Mouse (Mus musculus): ENCODE measurements around the gene Tnfsf11. TPM values are rescaled to one million over a fixed set of nuclear protein-coding genes. Genes with fewer than 3 reads are reported as not detected.
A peak's percentile ranks its signal among the peaks of the same experiment; 100 is the strongest.

Gene Tnfsf11
- polyA plus RNA-seq, 1 experiment from 2014 or later, result not detected

DNA sequence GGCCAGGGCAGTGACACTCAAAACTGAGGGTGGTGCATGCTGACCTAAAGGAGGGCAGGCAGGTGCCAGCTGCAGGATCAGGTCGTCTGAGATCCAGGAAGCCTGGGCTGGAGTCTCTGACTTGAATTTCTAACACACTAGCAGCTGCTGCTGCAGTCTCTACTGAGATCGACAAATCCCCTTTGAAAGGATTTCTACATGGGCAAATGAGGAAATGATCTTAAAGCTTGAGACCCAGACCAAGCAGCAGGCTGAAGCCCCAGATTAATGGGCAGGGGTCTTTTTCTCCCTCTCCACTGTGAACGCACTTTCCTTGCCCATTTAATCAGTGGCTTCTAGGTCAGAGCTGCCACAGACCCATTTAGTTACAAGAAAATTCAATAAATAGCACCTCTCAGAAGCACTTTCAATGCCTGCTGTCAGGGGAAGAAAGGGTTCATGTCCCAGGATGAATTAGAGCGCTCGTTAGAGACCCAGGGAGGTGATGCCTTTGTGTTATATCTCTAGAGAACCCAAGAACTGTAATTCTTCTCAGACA, 21.8 kb downstream of the Tnfsf11 start:
- no peaks in the 10 kb centered on the region for H3K36me3 ChIP-seq
- no peak for ATAC-seq (ENCODE audit: low read depth)
- H3K9me3 ChIP-seq, result no peaks in the 10 kb centered on the region
- no peak overlapping the region for H3K4me3 ChIP-seq
- 0 out of 2 replicates have a peak, but pooled peaks cover 2% of the 10 kb centered on the region for H3K27me3 ChIP-seq
- H3K4me2 ChIP-seq, result no peak overlapping the region
- peaks cover 31% of the 10 kb centered on the region for H3K4me1 ChIP-seq (replicated peaks)
- 11% methylated on average over 5 of the region's 5 CpGs for WGBS
- H3K27ac ChIP-seq (replicated peaks), result peak overlapping the region; percentile 20; the same call in 1 of the 2 replicates
- H3K9ac ChIP-seq, result peak overlapping the region; percentile 38; the same call in 1 of the 2 replicates

DNA sequence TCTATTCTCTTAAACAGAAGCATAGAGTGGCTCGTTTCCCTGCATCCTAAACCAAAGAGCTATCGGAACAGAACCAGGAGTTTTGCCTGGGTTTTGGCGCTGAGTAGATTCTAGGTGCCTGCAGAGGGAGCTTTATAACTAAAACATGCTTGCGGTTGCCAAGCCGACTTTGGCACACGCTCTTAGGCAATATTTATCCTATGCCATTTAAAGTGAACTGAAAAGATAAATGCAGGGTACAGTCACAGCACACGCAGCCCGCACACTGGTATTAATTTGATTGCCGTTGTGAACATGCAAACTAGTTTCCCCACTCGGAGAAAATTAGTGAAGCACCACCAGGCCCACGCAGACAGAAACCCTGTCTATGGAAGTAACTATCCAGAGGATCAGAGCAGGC, 25.4 kb downstream of the Tnfsf11 start:
- no peaks in the 10 kb centered on the region for H3K27me3 ChIP-seq
- no peak overlapping the region for H3K4me3 ChIP-seq
- 59% methylated on average over 11 of the region's 11 CpGs for WGBS
- H3K4me1 ChIP-seq (replicated peaks), result peaks cover 11% of the 10 kb centered on the region
- H3K9me3 ChIP-seq, result no peaks in the 10 kb centered on the region
- H3K4me2 ChIP-seq, result no peak overlapping the region
- no peak overlapping the region for H3K9ac ChIP-seq
- no peak overlapping the region for H3K27ac ChIP-seq (replicated peaks)
- no peaks in the 10 kb centered on the region for H3K36me3 ChIP-seq
- no peak for ATAC-seq (ENCODE audit: low read depth)

DNA sequence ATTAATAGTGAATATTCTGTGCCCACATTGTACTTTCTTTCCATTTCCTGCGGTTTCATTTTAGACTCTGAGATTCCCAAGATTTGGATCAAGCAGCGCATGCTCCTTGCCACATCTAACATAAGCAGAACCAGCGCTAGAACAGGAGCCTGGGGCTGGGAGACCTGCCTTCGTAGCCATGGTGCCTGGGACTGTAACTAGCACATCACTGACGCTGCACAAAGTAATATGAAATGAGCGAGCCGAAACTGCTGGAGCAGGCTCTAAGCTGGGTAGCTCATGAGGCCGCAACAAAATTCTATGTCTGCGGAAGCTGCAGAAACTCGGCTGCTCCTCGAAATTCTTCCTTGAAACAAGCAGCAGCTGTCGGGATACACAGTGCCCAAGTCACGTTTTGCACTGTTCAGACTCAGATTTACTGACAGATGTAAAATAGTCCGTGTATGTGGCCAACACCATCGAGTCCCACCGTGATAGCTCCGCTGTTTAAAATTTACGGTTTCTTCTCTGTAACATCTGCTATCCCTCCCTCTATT, 31.4 kb downstream of the Tnfsf11 start:
- Histone ChIP-seq H3K27me3 (no peaks in the 10 kb centered on the region), H3K36me3 (no peaks in the 10 kb centered on the region), H3K9ac (no peak overlapping the region), H3K9me3 (no peaks in the 10 kb centered on the region), H3K4me3 (no peak overlapping the region), H3K4me2 (no peak overlapping the region; the same call in 1 of the 2 replicates), H3K4me1 (replicated peaks) (peaks cover 15% of the 10 kb centered on the region), H3K27ac (replicated peaks) (peak overlapping the region; percentile 59)
- 50% methylated on average over 18 of the region's 18 CpGs for WGBS
- ATAC-seq (ENCODE audit: low read depth), result peak; percentile 43

DNA sequence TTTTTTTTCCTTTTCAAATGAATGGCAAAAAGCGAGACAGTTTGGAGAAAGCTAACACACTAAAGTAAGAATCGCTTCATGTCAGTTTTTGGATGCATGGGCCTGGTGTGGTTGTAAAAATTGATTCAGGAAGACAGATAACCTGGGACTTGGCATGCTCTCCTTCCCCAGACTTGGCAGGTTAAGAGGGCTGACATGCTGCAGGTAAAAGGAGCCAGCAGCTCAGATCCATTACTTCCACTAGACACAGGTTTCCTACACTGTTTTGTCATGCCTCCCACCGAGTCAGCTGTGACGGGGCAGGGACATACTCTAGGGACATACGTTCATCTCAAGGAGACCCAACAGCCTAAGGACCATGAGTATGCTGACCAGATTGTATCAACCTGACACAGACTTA, 33.0 kb downstream of the Tnfsf11 start:
- H3K9ac ChIP-seq, result no peak overlapping the region
- H3K36me3 ChIP-seq, result no peaks in the 10 kb centered on the region
- no peak overlapping the region for H3K4me3 ChIP-seq
- peaks cover 7% of the 10 kb centered on the region for H3K9me3 ChIP-seq
- no peaks in the 10 kb centered on the region for H3K27me3 ChIP-seq
- H3K4me2 ChIP-seq, result no peak overlapping the region
- 90% methylated on average over 5 of the region's 5 CpGs for WGBS
- no peak for ATAC-seq (ENCODE audit: low read depth)
- H3K27ac ChIP-seq (replicated peaks), result no peak overlapping the region
- H3K4me1 ChIP-seq (replicated peaks), result peaks cover 15% of the 10 kb centered on the region

DNA sequence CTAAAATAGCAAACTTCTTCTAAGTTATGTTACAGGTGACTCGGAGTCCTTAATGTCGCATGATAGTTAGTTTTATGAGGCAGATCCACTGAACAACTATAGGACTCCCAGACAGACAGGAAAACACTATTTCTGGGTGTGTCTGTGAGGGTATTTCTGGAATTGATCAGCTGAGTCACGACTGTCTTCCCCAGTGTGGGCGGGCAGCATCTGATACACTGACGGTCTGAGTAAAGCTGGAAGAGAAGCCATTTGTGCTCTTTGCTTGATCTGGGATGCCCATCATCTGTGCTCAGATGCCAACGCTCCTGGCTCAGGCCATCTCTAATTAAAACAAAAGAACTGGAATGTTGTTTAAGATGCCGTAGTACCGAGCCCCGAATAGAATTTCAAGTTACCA, 33.7 kb downstream of the Tnfsf11 start:
- Histone ChIP-seq H3K9me3 (peaks cover 8% of the 10 kb centered on the region), H3K9ac (no peak overlapping the region), H3K4me3 (no peak overlapping the region), H3K4me1 (replicated peaks) (peaks cover 15% of the 10 kb centered on the region), H3K27me3 (no peaks in the 10 kb centered on the region), H3K4me2 (no peak overlapping the region), H3K36me3 (no peaks in the 10 kb centered on the region), H3K27ac (replicated peaks) (no peak overlapping the region)
- ATAC-seq (ENCODE audit: low read depth), result no peak
- WGBS, result 86% methylated on average over 9 of the region's 9 CpGs

DNA sequence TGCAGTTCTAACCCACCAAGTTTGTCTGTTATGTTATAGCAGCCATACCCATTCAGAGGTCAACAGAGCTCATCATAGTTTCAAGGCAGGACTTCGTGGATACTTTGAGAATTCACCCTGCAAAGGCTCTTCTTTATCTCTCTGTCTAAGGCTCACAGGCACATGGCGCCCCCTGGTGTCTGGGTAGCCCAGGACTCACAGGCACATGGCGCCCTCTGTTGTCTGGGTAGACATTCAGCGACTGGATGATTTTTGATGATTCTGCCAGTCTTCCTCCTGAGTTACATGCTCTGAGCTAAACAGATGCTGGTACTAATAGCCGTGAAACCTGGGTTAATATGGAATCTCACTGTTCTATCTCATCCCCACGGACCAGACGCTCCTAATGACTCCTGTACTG, 34.3 kb downstream of the Tnfsf11 start:
- H3K4me3 ChIP-seq, result no peak overlapping the region
- no peaks in the 10 kb centered on the region for H3K36me3 ChIP-seq
- peaks cover 15% of the 10 kb centered on the region for H3K4me1 ChIP-seq (replicated peaks)
- no peak overlapping the region for H3K27ac ChIP-seq (replicated peaks)
- H3K27me3 ChIP-seq, result no peaks in the 10 kb centered on the region
- no peak overlapping the region for H3K4me2 ChIP-seq
- ATAC-seq (ENCODE audit: low read depth), result no peak
- WGBS, result 74% methylated on average over 7 of the region's 7 CpGs
- peaks cover 8% of the 10 kb centered on the region for H3K9me3 ChIP-seq
- H3K9ac ChIP-seq, result no peak overlapping the region

DNA sequence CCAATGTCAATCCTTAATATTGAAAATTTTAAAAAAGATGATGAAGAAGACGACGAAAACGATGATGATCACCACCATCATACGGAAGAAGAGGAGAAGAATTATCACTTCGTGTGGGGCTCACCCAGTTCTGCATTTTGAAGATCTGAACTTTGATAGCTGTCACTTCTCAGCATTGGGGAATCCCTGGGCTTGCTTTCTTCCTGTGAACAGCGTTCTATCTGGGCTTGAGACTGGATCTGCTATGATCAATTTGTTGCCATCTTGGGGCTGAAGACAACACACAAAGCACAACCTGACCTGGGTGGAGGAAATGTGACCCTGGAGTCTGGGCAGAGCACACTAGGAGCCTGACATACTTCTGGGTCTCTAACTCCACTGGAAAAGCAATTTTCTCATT, 43.0 kb downstream of the Tnfsf11 start:
- Histone ChIP-seq H3K4me1 (replicated peaks) (no peaks in the 10 kb centered on the region), H3K27ac (replicated peaks) (no peak overlapping the region), H3K4me2 (no peak overlapping the region), H3K9ac (no peak overlapping the region), H3K9me3 (peaks cover 1% of the 10 kb centered on the region; the same call in 1 of the 2 replicates), H3K36me3 (no peaks in the 10 kb centered on the region), H3K27me3 (no peaks in the 10 kb centered on the region), H3K4me3 (no peak overlapping the region)
- ATAC-seq (ENCODE audit: low read depth), result no peak
- 86% methylated on average over 6 of the region's 6 CpGs for WGBS

DNA sequence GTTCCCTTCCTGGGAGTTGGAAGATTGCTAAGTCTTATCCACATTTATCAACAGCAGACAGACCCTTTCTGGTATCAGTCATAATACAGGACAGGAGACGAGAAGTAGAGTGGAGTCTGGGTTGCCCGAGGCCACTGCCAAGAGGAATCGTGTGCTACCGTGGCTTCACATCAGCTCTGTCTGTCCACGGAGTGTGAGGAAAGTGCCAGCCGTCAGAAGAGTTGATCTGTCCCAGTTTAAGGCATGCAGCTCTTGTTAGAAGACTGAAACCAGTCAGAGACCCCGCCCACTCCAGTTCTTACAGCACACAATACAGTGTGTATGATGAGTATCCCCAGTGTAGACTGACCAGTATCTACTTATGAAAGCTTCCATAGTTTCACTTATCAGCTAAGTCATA, 45.2 kb downstream of the Tnfsf11 start:
- H3K4me2 ChIP-seq, result no peak overlapping the region
- no peak overlapping the region for H3K4me3 ChIP-seq
- H3K27ac ChIP-seq (replicated peaks), result no peak overlapping the region
- no peaks in the 10 kb centered on the region for H3K4me1 ChIP-seq (replicated peaks)
- no peak overlapping the region for H3K9ac ChIP-seq
- no peaks in the 10 kb centered on the region for H3K9me3 ChIP-seq
- no peak for ATAC-seq (ENCODE audit: low read depth)
- H3K36me3 ChIP-seq, result no peaks in the 10 kb centered on the region
- H3K27me3 ChIP-seq, result no peaks in the 10 kb centered on the region
- 88% methylated on average over 7 of the region's 7 CpGs for WGBS

DNA sequence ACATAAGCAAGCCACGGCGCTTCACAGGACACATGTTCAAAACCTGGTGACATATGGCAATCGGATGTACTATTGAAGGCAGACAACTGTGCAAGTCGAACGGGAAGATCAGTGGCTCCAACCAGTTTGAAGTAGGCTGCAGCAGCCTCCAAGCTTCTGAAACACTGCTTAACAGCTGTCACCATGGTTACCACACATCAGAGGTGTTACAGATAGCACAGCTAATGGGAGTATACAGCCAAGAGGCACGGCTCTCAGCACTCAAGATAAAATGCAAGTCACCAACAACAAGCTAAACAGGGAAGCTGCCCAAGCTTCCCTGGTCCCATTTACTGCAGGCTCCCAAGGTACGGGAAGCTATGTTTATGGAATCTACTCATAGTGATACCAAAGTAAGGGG, 46.6 kb downstream of the Tnfsf11 start:
- Histone ChIP-seq H3K27me3 (no peaks in the 10 kb centered on the region), H3K9me3 (no peaks in the 10 kb centered on the region), H3K4me3 (no peak overlapping the region), H3K27ac (replicated peaks) (no peak overlapping the region), H3K4me1 (replicated peaks) (no peaks in the 10 kb centered on the region), H3K4me2 (no peak overlapping the region), H3K9ac (no peak overlapping the region), H3K36me3 (no peaks in the 10 kb centered on the region)
- 78% methylated on average over 7 of the region's 7 CpGs for WGBS
- no peak for ATAC-seq (ENCODE audit: low read depth)

DNA sequence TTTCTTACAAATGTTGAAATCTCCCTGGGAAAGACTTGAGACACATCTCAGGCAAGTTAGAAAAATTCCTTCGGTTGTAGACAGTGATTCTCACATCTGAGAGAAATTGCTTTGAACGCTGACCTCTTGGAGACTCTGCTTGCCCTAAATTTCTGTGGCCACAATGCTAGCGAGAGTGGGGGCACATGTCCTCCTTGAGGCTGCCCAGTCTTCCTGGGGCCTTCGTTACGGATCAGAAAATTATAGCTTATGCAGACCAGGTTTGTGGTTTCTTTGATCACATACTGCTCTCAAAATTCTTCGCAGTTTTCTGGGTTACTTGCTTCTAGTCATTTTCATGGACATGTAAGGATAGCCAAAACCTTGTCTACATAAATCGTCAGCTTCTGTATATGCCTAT, 53.8 kb downstream of the Tnfsf11 start:
- Histone ChIP-seq H3K4me2 (no peak overlapping the region), H3K9ac (no peak overlapping the region), H3K27me3 (no peaks in the 10 kb centered on the region), H3K4me1 (replicated peaks) (no peaks in the 10 kb centered on the region), H3K36me3 (no peaks in the 10 kb centered on the region), H3K9me3 (no peaks in the 10 kb centered on the region), H3K4me3 (no peak overlapping the region), H3K27ac (replicated peaks) (no peak overlapping the region)
- 91% methylated on average over 7 of the region's 7 CpGs for WGBS
- ATAC-seq (ENCODE audit: low read depth), result no peak

DNA sequence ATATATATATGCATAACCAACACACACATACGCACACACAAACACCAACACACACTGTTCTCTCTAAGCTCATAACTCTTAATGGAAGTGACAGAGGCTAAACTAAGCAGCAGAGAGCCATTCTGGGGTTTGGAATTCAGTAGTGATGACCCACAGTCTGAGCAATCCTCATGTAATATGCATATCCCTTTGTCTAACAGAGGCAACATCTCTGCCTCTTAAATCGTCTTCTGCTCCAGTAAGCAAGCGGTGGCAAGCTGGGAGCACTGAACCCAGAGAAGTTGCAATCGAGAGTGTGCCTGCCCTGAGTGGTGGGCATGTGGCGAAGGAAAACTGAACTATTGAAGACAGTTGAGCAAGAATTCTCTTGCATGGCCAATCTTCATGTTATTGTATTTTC, 61.2 kb downstream of the Tnfsf11 start:
- H3K9me3 ChIP-seq, result no peaks in the 10 kb centered on the region
- no peaks in the 10 kb centered on the region for H3K27me3 ChIP-seq
- H3K27ac ChIP-seq (replicated peaks), result no peak overlapping the region
- H3K4me2 ChIP-seq, result no peak overlapping the region
- WGBS, result 57% methylated on average over 5 of the region's 5 CpGs
- no peak overlapping the region for H3K4me3 ChIP-seq
- H3K36me3 ChIP-seq, result no peaks in the 10 kb centered on the region
- no peak overlapping the region for H3K9ac ChIP-seq
- H3K4me1 ChIP-seq (replicated peaks), result no peaks in the 10 kb centered on the region
- no peak for ATAC-seq (ENCODE audit: low read depth)

DNA sequence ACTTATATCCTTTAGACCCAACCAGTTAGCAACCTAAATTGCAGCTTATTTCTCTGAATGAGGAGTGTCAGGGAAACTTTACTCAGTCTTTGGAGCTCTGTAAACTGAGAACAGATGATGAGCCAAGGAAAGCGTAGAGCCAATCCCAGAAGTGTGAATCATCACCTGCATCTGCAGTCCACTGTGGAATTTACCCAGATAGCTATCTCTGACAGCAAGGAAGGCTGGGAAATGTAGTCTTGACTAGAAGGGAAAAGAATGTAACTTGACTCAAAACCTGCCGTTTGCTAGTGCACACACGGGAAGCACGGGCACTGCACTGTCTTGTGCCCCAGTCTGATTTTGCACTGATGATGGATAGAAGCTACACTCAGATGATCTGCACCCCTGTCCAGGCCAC, 63.0 kb downstream of the Tnfsf11 start:
- no peaks in the 10 kb centered on the region for H3K36me3 ChIP-seq
- H3K9me3 ChIP-seq, result no peaks in the 10 kb centered on the region
- 74% methylated on average over 4 of the region's 4 CpGs for WGBS
- no peaks in the 10 kb centered on the region for H3K4me1 ChIP-seq (replicated peaks)
- H3K4me2 ChIP-seq, result no peak overlapping the region
- H3K27me3 ChIP-seq, result no peaks in the 10 kb centered on the region
- no peak overlapping the region for H3K9ac ChIP-seq
- no peak for ATAC-seq (ENCODE audit: low read depth)
- H3K27ac ChIP-seq (replicated peaks), result no peak overlapping the region
- H3K4me3 ChIP-seq, result no peak overlapping the region

DNA sequence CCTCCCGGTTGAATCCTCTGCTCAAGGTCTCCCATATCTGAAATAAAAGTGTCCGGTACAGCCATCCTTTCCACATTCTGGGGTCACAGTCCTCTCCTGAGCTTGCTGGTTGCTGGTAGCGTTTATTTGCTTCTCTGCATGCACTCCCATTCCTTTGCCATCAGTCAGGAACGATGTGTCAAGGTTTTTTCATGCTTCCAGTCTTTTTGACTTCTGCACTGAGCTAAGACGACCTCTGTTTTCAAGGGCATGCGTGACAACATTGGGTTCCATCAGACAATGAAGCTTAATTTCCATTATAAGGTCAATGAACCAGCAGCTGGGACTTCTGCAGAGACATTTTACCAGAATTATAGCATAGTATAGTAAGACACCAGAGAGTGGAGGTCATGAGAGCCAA, 68.5 kb downstream of the Tnfsf11 start:
- no peak for ATAC-seq (ENCODE audit: low read depth)
- Histone ChIP-seq H3K27ac (replicated peaks) (no peak overlapping the region), H3K36me3 (no peaks in the 10 kb centered on the region), H3K4me3 (no peak overlapping the region), H3K4me2 (no peak overlapping the region), H3K9ac (no peak overlapping the region), H3K4me1 (replicated peaks) (0 out of 2 replicates have a peak, but pooled peaks cover 5% of the 10 kb centered on the region), H3K27me3 (no peaks in the 10 kb centered on the region), H3K9me3 (no peaks in the 10 kb centered on the region)
- WGBS, result 77% methylated on average over 6 of the region's 6 CpGs

Data from neural tube, embryonic 13.5 days (tissue).